Mouse (Mus musculus) heart, postnatal 0 days (tissue): ENCODE data around the gene Gxylt1. TPM values are rescaled to one million over a fixed set of nuclear protein-coding genes. Genes with fewer than 3 reads are reported as not detected.
A peak's percentile ranks its signal among the peaks of the same experiment; 100 is the strongest.
"Not testable (repeated sequence)": the region's sequence is repeated elsewhere in the genome, so short reads cannot be mapped to it uniquely, and the experiment has no call there.

Experiments
- ATAC-seq: fragments of 200-750 bp; cut with Nextera tagmentation; 2 replicates; pipeline ENCODE4 v1.8.0; 2017; ENCODE audit warnings: low read depth, moderate number of reproducible peaks, moderate library complexity; ENCODE audit not compliant: insufficient read depth
- DNase-seq: peaks from one replicate; pipeline ENCODE4 v3.0.0-alpha.2; 2016; ENCODE audit warnings: low spot score
- H3K27ac ChIP-seq: fragments of 300-500 bp; sonication (generic); 2 replicates; pipeline ENCODE4 v1.5.1; 2014; ENCODE audit warnings: low read depth, mild to moderate bottlenecking
- H3K27me3 ChIP-seq: fragments of 300-500 bp; sonication (generic); 2 replicates; pipeline ENCODE4 v1.6.1; 2014; ENCODE audit warnings: low read length, mixed read lengths; ENCODE audit not compliant: control insufficient read depth, insufficient read depth
- H3K36me3 ChIP-seq: fragments of 300-500 bp; sonication (generic); replicated peaks from 2 replicates; pipeline ENCODE4 v1.6.1; 2014; ENCODE audit warnings: low read length, mixed read lengths; ENCODE audit not compliant: control insufficient read depth, insufficient read depth
- H3K4me1 ChIP-seq: fragments of 300-500 bp; sonication (generic); 2 replicates; pipeline ENCODE4 v1.6.1; 2014; ENCODE audit warnings: antibody characterized with exemption; ENCODE audit not compliant: control insufficient read depth, insufficient read depth
- H3K4me2 ChIP-seq: fragments of 300-500 bp; sonication (generic); 2 replicates; pipeline ENCODE4 v1.6.1; 2014; ENCODE audit warnings: low read depth, mild to moderate bottlenecking, low read length, moderate library complexity
- H3K4me3 ChIP-seq: fragments of 300-500 bp; sonication (generic); 2 replicates; pipeline ENCODE4 v1.5.1; 2014; ENCODE audit warnings: low read depth, low read length
- H3K9ac ChIP-seq: fragments of 300-500 bp; sonication (generic); replicated peaks from 2 replicates; pipeline ENCODE4 v1.6.1; 2014; ENCODE audit warnings: low read depth, low read length, mixed read lengths
- H3K9me3 ChIP-seq: fragments of 300-500 bp; sonication (generic); replicated peaks from 2 replicates; pipeline ENCODE4 v1.6.1; 2016; ENCODE audit warnings: low read length; ENCODE audit not compliant: control insufficient read depth
- CTCF ChIP-seq: IDR thresholded peaks from 2 replicates; pipeline ENCODE4 v1.5.1; 2016; ENCODE audit warnings: antibody characterized with exemption, control low read depth, low read depth
- EP300 ChIP-seq: IDR thresholded peaks from 2 replicates; pipeline ENCODE4 v1.6.1; 2016; ENCODE audit warnings: antibody characterized with exemption, low read depth
- WGBS: fragments of 180-500 bp; shearing (Covaris S2); extraction: QIAGEN DNeasy Blood & Tissue Kit; methylation state at CpG from one replicate; pipeline ENCODE4 v1.1.7; 2014; 5-methylcytosine and 5-hydroxymethylcytosine counted together
- polyA plus RNA-seq: library from polyadenylated mRNA; unstranded; fragments of >200 nt; fragmentation: Nextera tagmentation; extraction: Ambion mirVana; gene quantifications from 2 replicates; pipeline ENCODE4 v1.2.1, GENCODE M21; 2015
- total RNA-seq: library from RNA; depleted of rRNA; stranded (reverse); fragments of >200 nt; gene quantifications from 2 replicates; pipeline ENCODE4 v1.2.3, GENCODE M21; 2014; ENCODE audit warnings: low replicate concordance

The Gxylt1 gene
- total and polyA plus RNA-seq, 2 experiments from 2014 or later, result 3.3 to 9.3 TPM

- no peaks in the 10 kb centered on the region for H3K4me1 ChIP-seq
- 65% methylated on average over 13 of the region's 13 CpGs for WGBS
- H3K27ac ChIP-seq, result peak overlapping the region; percentile 57
- H3K36me3 ChIP-seq, result peaks cover 52% of the 10 kb centered on the region
- no peak overlapping the region for H3K4me3 ChIP-seq
- DNase-seq, result no peak
- no peaks in the 10 kb centered on the region for H3K9me3 ChIP-seq
- H3K4me2 ChIP-seq, result peak overlapping the region; percentile 37
- no peaks in the 10 kb centered on the region for H3K27me3 ChIP-seq
- ATAC-seq, result 0 out of 2 replicates have a peak, but pooled peaks have one; percentile 60
- H3K9ac ChIP-seq, result no peak overlapping the region
- TF ChIP-seq CTCF, result no peak; the same call in 1 of the 2 replicates
- TF ChIP-seq EP300, result no peak
These were observed 23.3 kb downstream of the Gxylt1 start for GRCm38 (mm10) chr15:93251553-93252250.

GRCm38 (mm10) chr15:93243202-93243601 is 31.8 kb downstream of the Gxylt1 start:
- Histone ChIP-seq H3K27me3 (no peaks in the 10 kb centered on the region), H3K36me3 (peaks cover 53% of the 10 kb centered on the region), H3K9ac (no peak overlapping the region), H3K27ac (no peak overlapping the region), H3K4me2 (no peak overlapping the region), H3K9me3 (no peaks in the 10 kb centered on the region), H3K4me3 (no peak overlapping the region), H3K4me1 (no peaks in the 10 kb centered on the region)
- DNase-seq, result no peak
- no peak for ATAC-seq
- TF ChIP-seq CTCF (no peak), EP300 (no peak)
- 45% methylated on average over 10 of the region's 10 CpGs for WGBS

- H3K36me3 ChIP-seq, result peaks cover 14% of the 10 kb centered on the region; the same call in 1 of the 2 replicates
- peak; percentile 68; the same call in 1 of the 2 replicates for ATAC-seq
- not testable (repeated sequence) for H3K4me3 ChIP-seq, DNase-seq, H3K4me1 ChIP-seq, H3K27ac ChIP-seq, H3K9me3 ChIP-seq, H3K27me3 ChIP-seq, H3K9ac ChIP-seq, H3K4me2 ChIP-seq
- peak; percentile 62; the same call in 1 of the 2 replicates for TF ChIP-seq EP300
- WGBS, result 40% methylated on average over 10 of the region's 10 CpGs
These were observed 38.5 kb downstream of the Gxylt1 start for GRCm38 (mm10) chr15:93236456-93236855.

- WGBS, result 73% methylated on average over 11 of the region's 11 CpGs
- no peaks in the 10 kb centered on the region for H3K27me3 ChIP-seq
- no peak overlapping the region for H3K9ac ChIP-seq
- H3K4me3 ChIP-seq, result no peak overlapping the region
- TF ChIP-seq EP300, result no peak
- TF ChIP-seq CTCF, result no peak
- H3K36me3 ChIP-seq, result no peaks in the 10 kb centered on the region
- no peak overlapping the region for H3K27ac ChIP-seq
- H3K4me1 ChIP-seq, result no peaks in the 10 kb centered on the region
- DNase-seq (no peak), ATAC-seq (no peak)
- H3K9me3 ChIP-seq, result no peaks in the 10 kb centered on the region
- no peak overlapping the region for H3K4me2 ChIP-seq
These were observed 46.0 kb downstream of the Gxylt1 start for GRCm38 (mm10) chr15:93229028-93229427.

DNA sequence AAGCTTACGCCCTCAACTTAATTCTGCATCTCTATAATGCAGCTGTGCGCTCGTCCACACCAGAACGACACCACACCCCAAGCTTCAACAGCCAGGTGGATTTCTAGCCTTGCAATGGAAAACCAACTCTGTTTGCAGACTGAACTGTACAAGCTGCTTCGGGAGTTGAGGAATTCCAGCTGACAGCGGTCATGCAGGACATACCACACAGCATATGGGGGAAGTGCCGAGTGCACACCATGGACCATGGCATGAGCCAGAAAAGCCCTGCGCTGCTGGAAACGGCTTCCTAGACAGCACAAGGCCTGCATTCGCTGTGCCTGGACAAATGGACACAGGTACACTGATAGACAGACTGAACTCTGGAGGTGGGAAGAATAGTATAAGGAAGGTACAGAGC is 46.6 kb downstream of the Gxylt1 start:
- Histone ChIP-seq H3K4me1 (no peaks in the 10 kb centered on the region), H3K36me3 (no peaks in the 10 kb centered on the region), H3K4me2 (no peak overlapping the region), H3K27me3 (no peaks in the 10 kb centered on the region), H3K27ac (no peak overlapping the region), H3K4me3 (no peak overlapping the region), H3K9ac (no peak overlapping the region), H3K9me3 (no peaks in the 10 kb centered on the region)
- no peak for DNase-seq
- 68% methylated on average over 10 of the region's 10 CpGs for WGBS
- TF ChIP-seq EP300 (no peak), CTCF (no peak)
- ATAC-seq, result peak; percentile 34; the same call in 1 of the 2 replicates

GRCm38 (mm10) chr15:93227764-93228079 is 47.3 kb downstream of the Gxylt1 start:
- DNase-seq, result peak; percentile 50
- no peaks in the 10 kb centered on the region for H3K36me3 ChIP-seq
- H3K4me1 ChIP-seq, result no peaks in the 10 kb centered on the region
- H3K27ac ChIP-seq, result no peak overlapping the region
- peak; percentile 66; the same call in 1 of the 2 replicates for ATAC-seq
- no peak overlapping the region for H3K4me3 ChIP-seq
- no peak overlapping the region for H3K4me2 ChIP-seq
- WGBS, result 29% methylated on average over 6 of the region's 6 CpGs
- H3K9ac ChIP-seq, result no peak overlapping the region
- TF ChIP-seq CTCF (peak; percentile 80), EP300 (no peak)
- H3K9me3 ChIP-seq, result no peaks in the 10 kb centered on the region
- H3K27me3 ChIP-seq, result no peaks in the 10 kb centered on the region
